Mouse (Mus musculus) brain, embryonic 14.5 days (tissue): ENCODE results near the gene Plac8. TPM values are rescaled to one million over a fixed set of nuclear protein-coding genes. Genes with fewer than 3 reads are reported as not detected.
A peak's percentile ranks its signal among the peaks of the same experiment; 100 is the strongest.

Experiments used
- DNase-seq: peaks from one replicate; pipeline ENCODE4 v3.0.0-alpha.2; 2011; ENCODE audit warnings: low read depth
- CTCF ChIP-seq: fragments of 200-500 bp; IDR thresholded peaks from 2 replicates; pipeline ENCODE4 v1.5.1; 2012; ENCODE audit warnings: inconsistent platforms, mild to moderate bottlenecking, moderate library complexity, borderline replicate concordance; ENCODE audit not compliant: insufficient read depth, insufficient read length; ENCODE audit errors: extremely low read depth
- POLR2A ChIP-seq: fragments of 200-500 bp; IDR thresholded peaks from 2 replicates; pipeline ENCODE4 v1.6.1; 2012; ENCODE audit warnings: mild to moderate bottlenecking, inconsistent platforms, borderline replicate concordance; ENCODE audit not compliant: poor library complexity, insufficient read depth, insufficient read length, severe bottlenecking; ENCODE audit errors: extremely low read depth
- polyA plus RNA-seq: library from polyadenylated mRNA; depleted of rRNA; stranded (reverse); fragments of >200 nt; gene quantifications from 2 replicates; pipeline ENCODE4 v1.2.3, GENCODE M21; 2012

Gene Plac8
- polyA plus RNA-seq, 1 experiment, result 2.3 TPM

GRCm38 (mm10) chr5:100594803-100595467 is 22.9 kb upstream of the Plac8 start:
- peak; percentile 50 for DNase-seq
- TF ChIP-seq CTCF (no peak), POLR2A (no peak)

GRCm38 (mm10) chr5:100590505-100590904 is 18.5 kb upstream of the Plac8 start:
- no peak for DNase-seq
- TF ChIP-seq CTCF (no peak), POLR2A (no peak)

- DNase-seq, result no peak
- no peak for TF ChIP-seq POLR2A
- no peak for TF ChIP-seq CTCF
These were observed 15.6 kb upstream of the Plac8 start for GRCm38 (mm10) chr5:100587626-100588025.

- TF ChIP-seq POLR2A, result no peak
- no peak for TF ChIP-seq CTCF
- no peak for DNase-seq
These were observed 15.1 kb upstream of the Plac8 start for GRCm38 (mm10) chr5:100587136-100587535.

GRCm38 (mm10) chr5:100585657-100586056 is 13.6 kb upstream of the Plac8 start:
- DNase-seq, result no peak
- no peak for TF ChIP-seq CTCF
- no peak for TF ChIP-seq POLR2A

- TF ChIP-seq CTCF (no peak), POLR2A (no peak)
- DNase-seq, result no peak
These were observed 13.2 kb upstream of the Plac8 start for GRCm38 (mm10) chr5:100585206-100585644.

- TF ChIP-seq POLR2A (no peak), CTCF (no peak)
- no peak for DNase-seq
These were observed 11.0 kb upstream of the Plac8 start for GRCm38 (mm10) chr5:100583066-100583465.

GRCm38 (mm10) chr5:100582435-100582826 is 10.4 kb upstream of the Plac8 start:
- DNase-seq, result no peak
- no peak for TF ChIP-seq POLR2A
- no peak for TF ChIP-seq CTCF

- DNase-seq, result no peak
- TF ChIP-seq POLR2A (no peak), CTCF (no peak)
These were observed 9.8 kb upstream of the Plac8 start for GRCm38 (mm10) chr5:100581622-100582434.

- TF ChIP-seq POLR2A (no peak), CTCF (no peak)
- no peak for DNase-seq
These were observed 6.9 kb upstream of the Plac8 start for GRCm38 (mm10) chr5:100578863-100579411.

- DNase-seq, result no peak
- TF ChIP-seq CTCF, result no peak
- no peak for TF ChIP-seq POLR2A
These were observed 2.7 kb upstream of the Plac8 start for GRCm38 (mm10) chr5:100574771-100575170.
